Mouse (Mus musculus) lung, embryonic 14.5 days (tissue): ENCODE measurements around the gene Vmn1r46. TPM values are rescaled to one million over a fixed set of nuclear protein-coding genes. Genes with fewer than 3 reads are reported as not detected.
"Not testable (repeated sequence)": the region's sequence is repeated elsewhere in the genome, so short reads cannot be mapped to it uniquely, and the experiment has no call there.

Experiments used
- ATAC-seq: fragments of 200-750 bp; cut with Nextera tagmentation; 2 replicates; pipeline ENCODE4 v1.8.0; 2017; ENCODE audit warnings: mild to moderate bottlenecking, moderate TSS enrichment, moderate library complexity; ENCODE audit not compliant: insufficient read depth
- DNase-seq: peaks from one replicate; pipeline ENCODE4 v3.0.0-alpha.2; 2015
- H3K27ac ChIP-seq: fragments of 300-500 bp; sonication (generic); 2 replicates; pipeline ENCODE4 v1.5.1; 2014; ENCODE audit warnings: low read depth, mild to moderate bottlenecking, moderate library complexity
- H3K27me3 ChIP-seq: fragments of 300-500 bp; sonication (generic); 2 replicates; pipeline ENCODE4 v1.6.1; 2014; ENCODE audit warnings: low read length, control low read depth; ENCODE audit not compliant: insufficient read depth
- H3K36me3 ChIP-seq: fragments of 300-500 bp; sonication (generic); 2 replicates; pipeline ENCODE4 v1.6.1; 2014; ENCODE audit warnings: control low read depth; ENCODE audit not compliant: insufficient read depth
- H3K4me1 ChIP-seq: fragments of 300-500 bp; sonication (generic); 2 replicates; pipeline ENCODE4 v1.6.1; 2014; ENCODE audit warnings: antibody characterized with exemption, control low read depth; ENCODE audit not compliant: insufficient read depth
- H3K4me2 ChIP-seq: fragments of 300-500 bp; sonication (generic); 2 replicates; pipeline ENCODE4 v1.6.1; 2014; ENCODE audit warnings: mild to moderate bottlenecking
- H3K4me3 ChIP-seq: fragments of 300-500 bp; sonication (generic); 2 replicates; pipeline ENCODE4 v1.5.1; 2014; ENCODE audit warnings: low read depth, low read length
- H3K9ac ChIP-seq: fragments of 300-500 bp; sonication (generic); 2 replicates; pipeline ENCODE4 v1.6.1; 2014
- H3K9me3 ChIP-seq: fragments of 300-500 bp; sonication (generic); 2 replicates; pipeline ENCODE4 v1.6.1; 2016; ENCODE audit warnings: low read depth, low read length, control low read depth
- CTCF ChIP-seq: IDR thresholded peaks from 2 replicates; pipeline ENCODE4 v1.5.1; 2016; ENCODE audit warnings: antibody characterized with exemption, low read depth
- WGBS: fragments of 180-500 bp; shearing (Covaris S2); extraction: QIAGEN DNeasy Blood & Tissue Kit; methylation state at CpG from one replicate; pipeline ENCODE4 v1.1.7; 2014; 5-methylcytosine and 5-hydroxymethylcytosine counted together
- polyA plus RNA-seq: library from polyadenylated mRNA; unstranded; fragments of >200 nt; fragmentation: Nextera tagmentation; extraction: Ambion mirVana; gene quantifications from 2 replicates; pipeline ENCODE4 v1.2.1, GENCODE M21; 2014

The Vmn1r46 gene
- polyA plus RNA-seq = not detected in 2 replicates

- no peaks in the 10 kb centered on the region for H3K9me3 ChIP-seq
- 53% methylated on average over 2 of the region's 2 CpGs for WGBS
Observed at GRCm38 (mm10) chr6:89969013-89969412, at the start of gene Vmn1r46. Vmn1r46 (plus strand) TSS chr6:89969313.

GRCm38 (mm10) chr6:89940498-89940897 lies 28.6 kb upstream of the Vmn1r46 start, which contains the start of gene Vmn1r45:
Vmn1r45 (minus strand) TSS chr6:89940598.
- not testable (repeated sequence) for H3K4me3 ChIP-seq, H3K9me3 ChIP-seq, H3K9ac ChIP-seq, ATAC-seq, H3K4me1 ChIP-seq, H3K27me3 ChIP-seq, DNase-seq, H3K36me3 ChIP-seq, H3K27ac ChIP-seq, H3K4me2 ChIP-seq
- WGBS = 91% methylated on average over 2 of the region's 2 CpGs

More at GRCm38 (mm10) chr6:89969013-89969412, at the start of gene Vmn1r46:
- H3K4me3 ChIP-seq = no peak within 1 kb of the TSS
- no peaks in the 10 kb centered on the region for H3K27me3 ChIP-seq
- no peak within 1 kb of the TSS for H3K27ac ChIP-seq
- ATAC-seq (no peak), DNase-seq (no peak)
- no peak for TF ChIP-seq CTCF
- H3K36me3 ChIP-seq = no peaks in the 10 kb centered on the region
- H3K4me1 ChIP-seq = no peaks in the 10 kb centered on the region
- H3K9ac ChIP-seq = no peak within 1 kb of the TSS
- no peak within 1 kb of the TSS for H3K4me2 ChIP-seq

GRCm38 (mm10) chr6:89940926-89941325 lies 28.2 kb upstream of the Vmn1r46 start:
- peak; percentile 1 for DNase-seq
- Histone ChIP-seq H3K9ac (no peak overlapping the region), H3K4me3 (no peak overlapping the region), H3K4me2 (no peak overlapping the region), H3K9me3 (no peaks in the 10 kb centered on the region), H3K27me3 (no peaks in the 10 kb centered on the region), H3K4me1 (no peaks in the 10 kb centered on the region), H3K36me3 (no peaks in the 10 kb centered on the region), H3K27ac (no peak overlapping the region)
- 74% methylated on average over 2 of the region's 2 CpGs for WGBS
- no peak for ATAC-seq
- TF ChIP-seq CTCF = no peak

GRCm38 (mm10) chr6:89953556-89953955 lies 15.6 kb upstream of the Vmn1r46 start:
- Histone ChIP-seq H3K36me3 (no peaks in the 10 kb centered on the region), H3K9ac (no peak overlapping the region), H3K27me3 (no peaks in the 10 kb centered on the region), H3K4me2 (no peak overlapping the region), H3K4me1 (no peaks in the 10 kb centered on the region), H3K9me3 (no peaks in the 10 kb centered on the region), H3K4me3 (no peak overlapping the region), H3K27ac (no peak overlapping the region)
- WGBS = 75% methylated on average over 2 of the region's 2 CpGs
- ATAC-seq (no peak), DNase-seq (no peak)
- no peak for TF ChIP-seq CTCF

GRCm38 (mm10) chr6:89966341-89966740 lies 2.8 kb upstream of the Vmn1r46 start:
- no peak overlapping the region for H3K4me2 ChIP-seq
- DNase-seq (no peak), ATAC-seq (no peak)
- H3K27me3 ChIP-seq = no peaks in the 10 kb centered on the region
- no peak for TF ChIP-seq CTCF
- H3K9ac ChIP-seq = no peak overlapping the region
- no peaks in the 10 kb centered on the region for H3K9me3 ChIP-seq
- no peak overlapping the region for H3K27ac ChIP-seq
- no peak overlapping the region for H3K4me3 ChIP-seq
- no peaks in the 10 kb centered on the region for H3K4me1 ChIP-seq
- no peaks in the 10 kb centered on the region for H3K36me3 ChIP-seq

GRCm38 (mm10) chr6:89985989-89986388 lies 16.9 kb downstream of the Vmn1r46 start:
- no peak overlapping the region for H3K27ac ChIP-seq
- 32% methylated on average over 1 of the region's 1 CpGs for WGBS
- no peaks in the 10 kb centered on the region for H3K4me1 ChIP-seq
- no peaks in the 10 kb centered on the region for H3K9me3 ChIP-seq
- DNase-seq = no peak
- no peak overlapping the region for H3K9ac ChIP-seq
- TF ChIP-seq CTCF = no peak
- no peaks in the 10 kb centered on the region for H3K27me3 ChIP-seq
- no peak overlapping the region for H3K4me2 ChIP-seq
- no peaks in the 10 kb centered on the region for H3K36me3 ChIP-seq
- ATAC-seq = no peak
- no peak overlapping the region for H3K4me3 ChIP-seq

- H3K4me2 ChIP-seq, H3K9me3 ChIP-seq, H3K9ac ChIP-seq, H3K4me3 ChIP-seq, H3K27me3 ChIP-seq, H3K27ac ChIP-seq, ATAC-seq, H3K4me1 ChIP-seq, DNase-seq, H3K36me3 ChIP-seq: not testable (repeated sequence)
- 85% methylated on average over 1 of the region's 1 CpGs for WGBS
Observed at GRCm38 (mm10) chr6:90015847-90016246, 46.7 kb downstream of the Vmn1r46 start, which contains the start of gene Vmn1r47. Vmn1r47 (plus strand) TSS chr6:90016147.

Other genes with a start within 250 kb of the Vmn1r46 start
- gene Vmn1r41, start 228.5 kb upstream of the Vmn1r46 start, polyA plus RNA-seq = not detected in 2 replicates
- gene Vmn1r42, start 92.9 kb upstream of the Vmn1r46 start, polyA plus RNA-seq = not detected in 2 replicates
- gene Vmn1r43, start 92.9 kb upstream of the Vmn1r46 start, polyA plus RNA-seq = not detected in 2 replicates
- gene Vmn1r44, start 85.7 kb upstream of the Vmn1r46 start, polyA plus RNA-seq = not detected in 2 replicates
- gene Vmn1r45, start 28.7 kb upstream of the Vmn1r46 start, polyA plus RNA-seq = not detected in 2 replicates
- gene Vmn1r47, start 46.8 kb downstream of the Vmn1r46 start, polyA plus RNA-seq = not detected in 2 replicates
- not detected in 2 replicates for gene Vmn1r48, start 67.5 kb downstream of the Vmn1r46 start, polyA plus RNA-seq
- not detected in 2 replicates for gene Vmn1r49, start 109.2 kb downstream of the Vmn1r46 start, polyA plus RNA-seq
- gene Vmn1r50, start 132.1 kb downstream of the Vmn1r46 start, polyA plus RNA-seq = not detected in 2 replicates
- gene Vmn1r51, start 153.3 kb downstream of the Vmn1r46 start, polyA plus RNA-seq = not detected in 2 replicates
- gene Vmn1r52, start 205.5 kb downstream of the Vmn1r46 start, polyA plus RNA-seq = not detected in 2 replicates
- not detected in 2 replicates for gene V1ra8, start 233.5 kb downstream of the Vmn1r46 start, polyA plus RNA-seq